In the genomic region with DNA sequence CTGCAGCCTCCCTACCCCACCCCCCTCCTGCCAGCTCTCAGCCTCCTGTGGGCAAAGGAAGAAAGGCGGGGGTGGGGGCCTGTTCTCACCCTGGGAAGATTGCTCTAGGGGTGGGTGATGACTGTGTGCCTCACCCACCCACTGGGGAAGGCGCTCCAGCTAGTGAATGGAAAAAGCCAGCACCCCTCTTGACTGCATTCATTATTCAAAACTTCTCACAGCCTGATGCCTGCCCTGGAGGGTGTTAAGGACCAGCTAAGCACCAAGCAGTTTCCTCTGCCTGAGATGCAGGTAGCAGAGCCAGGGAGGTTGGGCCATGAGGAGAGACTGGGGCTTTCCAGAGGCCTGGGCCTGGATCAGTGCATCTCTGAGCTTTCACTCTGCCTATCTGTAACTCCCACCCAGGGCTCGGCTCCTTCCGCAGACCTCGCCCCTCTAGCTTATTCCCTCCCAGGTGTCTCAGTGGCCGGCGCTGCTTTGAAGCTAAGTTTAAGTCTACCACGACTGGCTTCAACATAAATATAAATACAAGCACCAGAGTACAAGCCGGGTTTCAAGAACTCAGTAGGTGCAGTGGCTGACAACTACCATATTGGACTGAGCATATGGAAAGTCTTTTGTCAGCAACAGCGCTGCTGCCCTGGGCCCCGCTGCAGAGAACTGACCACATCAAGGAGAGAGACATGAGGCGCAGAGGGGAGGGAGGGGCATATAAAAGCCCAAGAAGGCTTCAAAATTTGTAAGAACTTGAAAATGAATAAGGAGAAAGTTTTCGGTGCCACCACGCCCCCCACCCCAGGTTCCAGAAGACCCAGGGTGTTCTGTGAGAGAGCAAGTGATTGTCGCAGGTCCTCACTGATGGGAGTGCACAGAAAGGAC, we compare ENCODE assay signal across 11 mouse cellular contexts.
DNase-seq lines count a peak whose midpoint lies in the region; ATAC-seq and TF ChIP-seq lines count a peak whose summit lies in the region.
"Had no signal": no experiment of that assay in that cellular context is flagged by ENCODE, and none has a peak within 500 bp of the region (broad histone marks: within the 10 kb centered on the region; RNA-seq: fewer than 3 reads in every experiment).

No protein-coding gene starts in this region.

- peak overlapping the region; percentile 21; the same call in 1 of the 2 replicates for H3K4me2 ChIP-seq in forebrain, embryonic 14.5 days (ENCODE audit: low read length)
- H3K4me2 ChIP-seq in heart, embryonic 11.5 days: no peak overlapping the region
- H3K4me2 ChIP-seq: limb, embryonic 12.5 days had no signal

- H3K4me1 ChIP-seq in forebrain, embryonic 14.5 days (ENCODE audit: control insufficient read depth, insufficient read depth, low read length): peaks cover 18% of the 10 kb centered on the region; the same call in 1 of the 2 replicates
- H3K4me1 ChIP-seq in heart, embryonic 11.5 days (ENCODE audit: control insufficient read depth, insufficient read depth, low read length): no peaks in the 10 kb centered on the region

- H3K27ac ChIP-seq in layer of hippocampus, adult 2 months: peak overlapping the region; percentile 40
- H3K27ac ChIP-seq in forebrain, embryonic 14.5 days (ENCODE audit: low read depth, low read length): peak overlapping the region; percentile 44
- H3K27ac ChIP-seq in heart, embryonic 11.5 days (ENCODE audit: low read depth, low read length): no peak overlapping the region
- H3K27ac ChIP-seq: limb, embryonic 12.5 days; macrophage had no signal

- H3K4me3 ChIP-seq in layer of hippocampus, adult 2 months: no peak overlapping the region
- no peak overlapping the region for H3K4me3 ChIP-seq in forebrain, embryonic 14.5 days (ENCODE audit: low read depth, low read length)
- no peak overlapping the region for H3K4me3 ChIP-seq in heart, embryonic 11.5 days (ENCODE audit: low read depth, low read length)
- H3K4me3 ChIP-seq: limb, embryonic 12.5 days had no signal

- H3K9me3 ChIP-seq in forebrain, embryonic 14.5 days (replicated peaks; ENCODE audit: control insufficient read depth, low read length): no peaks in the 10 kb centered on the region
- H3K9me3 ChIP-seq in heart, embryonic 11.5 days (replicated peaks; ENCODE audit: control insufficient read depth, low read length): no peaks in the 10 kb centered on the region
- H3K9me3 ChIP-seq: limb, embryonic 12.5 days had no signal

- DNase-seq in layer of hippocampus, adult 2 months (ENCODE audit: low spot score in 2 of 2): no peak
- no peak for DNase-seq in layer of hippocampus, postnatal 36 days
- peak; percentile 52 for DNase-seq in ES-CJ7 (ENCODE audit: low read depth, low spot score)
- DNase-seq in forebrain, embryonic 14.5 days (ENCODE audit: low spot score): peak; percentile 35
- DNase-seq in naive thymus-derived CD4-positive, alpha-beta T cell, adult 2 months (ENCODE audit: low read depth): peak; percentile 79
- no peak for DNase-seq in Muller cell, postnatal 12 days (ENCODE audit: inconsistent ontology term)
- no peak for DNase-seq in lung, postnatal 10 days
- DNase-seq: kidney, adult 2 months had no signal

- H3K27me3 ChIP-seq in forebrain, embryonic 14.5 days (replicated peaks; ENCODE audit: control insufficient read depth, insufficient read depth, low read length): no peaks in the 10 kb centered on the region
- peaks cover 40% of the 10 kb centered on the region for H3K27me3 ChIP-seq in heart, embryonic 11.5 days (ENCODE audit: control insufficient read depth, insufficient read depth, low read length)

- no peak for TF ChIP-seq CTCF in layer of hippocampus, adult 2 months (conservative IDR thresholded peaks at IDR 0.05)

- peak; percentile 42; the same call in 1 of the 2 replicates for ATAC-seq in forebrain, embryonic 14.5 days
- ATAC-seq in heart, embryonic 11.5 days (replicated peaks; ENCODE audit: insufficient number of reproducible peaks, low FRiP score, low TSS enrichment): no peak

- no peaks in the 10 kb centered on the region for H3K36me3 ChIP-seq in forebrain, embryonic 14.5 days (ENCODE audit: control insufficient read depth, insufficient read depth, low read length)
- no peaks in the 10 kb centered on the region for H3K36me3 ChIP-seq in heart, embryonic 11.5 days (ENCODE audit: control insufficient read depth, insufficient read depth, low read length)
- H3K36me3 ChIP-seq: limb, embryonic 12.5 days had no signal

- 0 out of 2 replicates have a peak overlapping the region, but pooled peaks have one; percentile 13 for H3K9ac ChIP-seq in forebrain, embryonic 14.5 days (ENCODE audit: low read length)
- H3K9ac ChIP-seq in heart, embryonic 11.5 days (ENCODE audit: low read depth, low read length): no peak overlapping the region
- H3K9ac ChIP-seq: limb, embryonic 12.5 days had no signal

- 30% methylated on average over 15 of the region's 15 CpGs for WGBS in forebrain, embryonic 14.5 days
- 13% methylated on average over 15 of the region's 15 CpGs for WGBS in heart, embryonic 11.5 days (ENCODE audit: insufficient replicate concordance)

Comparison
In these comparisons a context has a peak if more than half of its experiments do, and no peak if none do; other contexts are left out.
1. DNase-seq: peak in ES-CJ7 (single experiment), forebrain, embryonic 14.5 days (single experiment) and naive thymus-derived CD4-positive, alpha-beta T cell, adult 2 months (single experiment); none in layer of hippocampus, adult 2 months (0 of 2), layer of hippocampus, postnatal 36 days (0 of 2), Muller cell, postnatal 12 days (single experiment) and lung, postnatal 10 days (single experiment).